Mouse (Mus musculus): ENCODE measurements around the gene Col26a1. TPM values are rescaled to one million over a fixed set of nuclear protein-coding genes. Genes with fewer than 3 reads are reported as not detected.
A peak's percentile ranks its signal among the peaks of the same experiment; 100 is the strongest.
"Not testable (repeated sequence)": the region's sequence is repeated elsewhere in the genome, so short reads cannot be mapped to it uniquely, and the experiment has no call there.

Gene Col26a1
- total RNA-seq, 2 experiments from 2014 or later = not detected

- ATAC-seq (replicated peaks; ENCODE audit: low FRiP score, poor library complexity, severe bottlenecking) = no peak
These were observed 118.8 kb downstream of the Col26a1 start for GRCm38 (mm10) chr5:136764157-136764669.

- no peak for ATAC-seq (replicated peaks; ENCODE audit: low FRiP score, poor library complexity, severe bottlenecking)
These were observed 122.7 kb downstream of the Col26a1 start for GRCm38 (mm10) chr5:136760345-136760744.

- ATAC-seq (replicated peaks; ENCODE audit: low FRiP score, poor library complexity, severe bottlenecking) = no peak
These were observed 123.2 kb downstream of the Col26a1 start for GRCm38 (mm10) chr5:136759781-136760180.

DNA sequence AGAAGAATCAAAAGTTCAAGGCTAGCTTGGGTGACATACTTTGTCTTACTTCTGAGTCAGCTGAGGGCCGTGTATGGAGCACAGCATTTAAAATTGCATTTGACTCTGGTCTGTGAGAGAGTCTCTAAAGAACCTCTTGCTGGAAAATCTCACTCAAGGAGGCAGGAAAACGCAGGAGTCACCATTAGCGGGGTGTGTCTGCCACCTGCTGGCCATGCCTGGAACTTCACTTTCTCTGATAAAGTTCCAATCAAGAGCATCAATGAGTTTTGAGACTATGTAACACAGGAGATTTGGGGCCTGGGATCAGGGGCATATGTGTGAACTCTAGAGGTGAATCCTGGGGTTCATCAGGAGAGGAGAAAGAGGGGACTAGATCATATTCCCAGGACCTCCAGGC is 127.3 kb downstream of the Col26a1 start:
- ATAC-seq (replicated peaks; ENCODE audit: low FRiP score, poor library complexity, severe bottlenecking) = no peak

- no peak for ATAC-seq (replicated peaks; ENCODE audit: low FRiP score, poor library complexity, severe bottlenecking)
These were observed 128.9 kb downstream of the Col26a1 start for GRCm38 (mm10) chr5:136754053-136754591.

DNA sequence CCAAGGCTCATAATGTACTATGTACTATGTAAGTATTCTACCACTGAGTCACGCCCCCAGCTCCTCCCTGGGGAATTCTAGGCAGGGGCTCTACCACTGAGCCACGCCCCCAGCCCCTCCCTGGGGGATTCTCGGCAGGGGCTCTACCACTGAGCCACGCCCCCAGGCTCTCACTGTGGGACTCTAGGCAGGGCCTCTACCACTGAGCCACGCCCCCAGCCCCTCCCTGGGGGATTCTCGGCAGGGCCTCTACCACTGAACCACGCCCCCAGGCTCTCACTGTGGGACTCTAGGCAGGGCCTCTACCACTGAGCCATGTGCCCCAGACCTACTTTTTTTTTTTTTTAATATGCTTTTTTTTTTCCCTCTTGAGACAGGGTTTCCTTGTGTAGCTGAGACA is 129.8 kb downstream of the Col26a1 start:
- ATAC-seq (replicated peaks; ENCODE audit: low FRiP score, poor library complexity, severe bottlenecking) = not testable (repeated sequence)

- ATAC-seq (replicated peaks; ENCODE audit: low FRiP score, poor library complexity, severe bottlenecking) = no peak
These were observed 130.9 kb downstream of the Col26a1 start for GRCm38 (mm10) chr5:136752104-136752503.

GRCm38 (mm10) chr5:136746596-136746995 is 136.4 kb downstream of the Col26a1 start:
- no peak for ATAC-seq (replicated peaks; ENCODE audit: low FRiP score, poor library complexity, severe bottlenecking)

DNA sequence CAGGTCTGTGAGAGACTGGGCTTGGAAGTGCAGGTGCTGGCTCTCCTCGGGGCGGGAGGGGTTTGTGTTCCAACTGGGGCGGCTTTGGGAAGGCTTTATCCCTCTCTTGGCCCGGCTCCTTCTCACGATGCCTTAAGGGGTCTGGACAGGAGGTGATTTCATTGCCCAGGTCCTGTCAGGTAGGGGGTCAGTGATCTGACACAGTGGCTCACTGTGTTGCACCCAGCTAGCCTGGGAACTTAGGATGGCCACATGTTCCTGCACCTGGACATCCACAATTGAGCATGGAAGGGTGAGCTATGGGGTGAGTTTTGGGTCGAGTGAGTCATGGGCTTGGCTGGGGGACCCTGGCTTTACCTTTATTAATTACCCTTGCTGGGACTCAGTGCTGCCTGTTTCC is 144.1 kb downstream of the Col26a1 start:
- no peak for ATAC-seq (replicated peaks; ENCODE audit: low FRiP score, poor library complexity, severe bottlenecking)

DNA sequence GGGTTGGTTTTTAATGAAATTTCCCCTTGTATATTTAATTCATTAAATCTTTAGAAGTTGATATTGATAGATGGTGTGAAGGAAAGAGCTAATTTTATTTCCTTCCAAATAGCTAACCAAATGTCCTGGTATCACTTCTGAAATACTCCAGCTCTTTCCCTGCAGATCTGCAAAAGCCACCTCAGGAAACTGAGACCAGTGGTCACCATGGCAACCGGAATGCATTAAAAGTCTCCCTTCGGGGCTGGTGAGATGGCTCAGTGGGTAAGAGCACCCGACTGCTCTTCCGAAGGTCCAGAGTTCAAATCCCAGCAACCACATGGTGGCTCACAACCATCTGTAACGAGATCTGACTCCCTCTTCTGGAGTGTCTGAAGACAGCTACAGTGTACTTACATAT is 156.7 kb downstream of the Col26a1 start:
- ATAC-seq (replicated peaks; ENCODE audit: low FRiP score, poor library complexity, severe bottlenecking) = not testable (repeated sequence)

GRCm38 (mm10) chr5:136721596-136721995 is 161.4 kb downstream of the Col26a1 start:
- ATAC-seq (replicated peaks; ENCODE audit: low FRiP score, poor library complexity, severe bottlenecking) = no peak

GRCm38 (mm10) chr5:136718656-136719055 is 164.4 kb downstream of the Col26a1 start:
- ATAC-seq (replicated peaks; ENCODE audit: low FRiP score, poor library complexity, severe bottlenecking) = no peak

- no peak for ATAC-seq (replicated peaks; ENCODE audit: low FRiP score, poor library complexity, severe bottlenecking)
These were observed 165.5 kb downstream of the Col26a1 start for GRCm38 (mm10) chr5:136717573-136717854.

- no peak for ATAC-seq (replicated peaks; ENCODE audit: low FRiP score, poor library complexity, severe bottlenecking)
These were observed 166.1 kb downstream of the Col26a1 start for GRCm38 (mm10) chr5:136716696-136717572.

GRCm38 (mm10) chr5:136714879-136715278 is 168.1 kb downstream of the Col26a1 start:
- ATAC-seq (replicated peaks; ENCODE audit: low FRiP score, poor library complexity, severe bottlenecking) = no peak

- ATAC-seq (replicated peaks; ENCODE audit: low FRiP score, poor library complexity, severe bottlenecking) = no peak
These were observed 168.7 kb downstream of the Col26a1 start for GRCm38 (mm10) chr5:136714232-136714875.

- ATAC-seq (replicated peaks; ENCODE audit: low FRiP score, poor library complexity, severe bottlenecking) = no peak
These were observed 172.3 kb downstream of the Col26a1 start for GRCm38 (mm10) chr5:136710742-136711141.

DNA sequence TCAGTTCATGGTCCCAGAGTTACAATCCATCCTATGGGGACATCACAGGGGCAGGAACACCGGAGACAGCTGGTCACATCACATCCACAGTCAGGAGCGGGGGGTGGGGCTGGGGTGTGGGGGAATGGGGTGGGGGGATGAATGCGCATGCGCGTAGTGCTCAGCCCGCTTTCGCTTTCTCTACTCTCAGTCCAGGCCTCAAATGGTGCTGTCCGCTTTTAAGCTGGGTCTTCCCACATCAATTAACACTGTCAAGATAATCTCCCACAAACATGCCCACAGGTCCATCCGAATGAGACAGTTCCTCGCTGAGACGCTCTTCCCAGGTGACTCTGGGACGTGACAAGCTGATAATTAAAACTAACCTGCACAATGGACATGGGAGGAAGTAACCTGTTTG is 174.9 kb downstream of the Col26a1 start:
- ATAC-seq (replicated peaks; ENCODE audit: low FRiP score, poor library complexity, severe bottlenecking) = no peak

GRCm38 (mm10) chr5:136706803-136707202 is 176.2 kb downstream of the Col26a1 start:
- peak; percentile 46; the same call in 1 of the 2 replicates for ATAC-seq (replicated peaks; ENCODE audit: low FRiP score, poor library complexity, severe bottlenecking)

DNA sequence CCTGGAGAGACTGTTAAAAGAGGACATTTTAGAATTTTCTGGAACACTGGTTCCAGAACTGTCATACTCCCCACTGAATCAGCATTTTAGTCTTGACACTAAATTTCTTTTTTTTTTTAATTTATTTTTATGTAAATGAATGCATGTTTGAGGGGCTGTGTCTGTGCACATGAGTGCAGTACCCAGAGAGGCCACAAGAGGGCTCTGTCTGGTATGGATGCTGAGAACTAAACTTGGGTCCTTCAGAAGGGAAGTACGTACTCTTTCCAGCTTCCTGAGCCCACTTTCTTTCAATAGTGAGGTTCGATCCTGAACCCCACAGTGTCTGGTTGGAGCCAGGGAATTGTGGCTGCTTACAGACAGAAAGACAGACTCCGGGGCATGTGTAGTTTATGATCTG is 177.5 kb downstream of the Col26a1 start:
- ATAC-seq (replicated peaks; ENCODE audit: low FRiP score, poor library complexity, severe bottlenecking) = no peak

GRCm38 (mm10) chr5:136704151-136704550 is 178.9 kb downstream of the Col26a1 start:
- ATAC-seq (replicated peaks; ENCODE audit: low FRiP score, poor library complexity, severe bottlenecking) = no peak
